8 mouse cellular contexts compared by ENCODE assay signal in the genomic region with DNA sequence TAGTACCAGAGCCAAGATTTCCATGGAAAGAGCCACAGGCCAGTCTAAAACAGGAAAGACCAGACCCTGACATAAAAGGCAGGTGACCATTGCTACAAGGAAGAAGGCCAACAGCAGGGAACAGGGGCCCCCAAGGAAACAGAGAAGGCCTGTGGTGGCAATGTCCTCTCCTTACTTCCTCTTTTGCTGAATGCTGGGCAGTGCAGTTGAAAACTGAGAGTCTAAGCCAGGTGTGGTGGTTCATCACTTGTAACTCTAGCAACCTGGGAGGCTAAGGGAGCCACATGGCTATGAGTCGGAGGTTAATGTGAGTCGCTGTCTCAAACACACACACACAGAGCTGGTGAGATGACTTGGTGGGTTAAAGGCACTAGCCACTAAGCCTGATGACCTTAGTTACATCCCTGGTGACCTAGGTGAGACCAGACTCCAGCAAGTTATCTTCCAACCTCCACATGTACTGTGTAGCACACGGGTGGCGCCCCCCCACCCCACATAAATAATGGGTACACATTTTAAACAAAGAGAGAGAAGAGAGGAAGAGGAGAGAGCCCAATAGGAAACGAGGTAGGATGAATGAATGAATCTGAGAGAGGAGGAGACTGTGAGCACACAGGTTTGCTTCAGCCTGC. TPM values are rescaled to one million over a fixed set of nuclear protein-coding genes. Genes with fewer than 3 reads are reported as not detected.
A peak's percentile ranks its signal among the peaks of the same experiment; 100 is the strongest.
DNase-seq lines count a peak whose midpoint lies in the region; ATAC-seq lines count a peak whose summit lies in the region.

No protein-coding gene starts in this region.

- H3K9me3 ChIP-seq in embryonic facial prominence, embryonic 13.5 days, result no peaks in the 10 kb centered on the region; the same call in none of the 2 replicates
- no peaks in the 10 kb centered on the region for H3K9me3 ChIP-seq in liver, embryonic 12.5 days (replicated peaks)
- no peaks in the 10 kb centered on the region for H3K9me3 ChIP-seq in neural tube, embryonic 15.5 days (replicated peaks)

- ATAC-seq in embryonic facial prominence, embryonic 13.5 days (ENCODE audit: insufficient number of reproducible peaks, insufficient read depth, low FRiP score, low TSS enrichment, low read depth), result no peak
- no peak for ATAC-seq in liver, embryonic 12.5 days
- ATAC-seq in neural tube, embryonic 15.5 days (ENCODE audit: low FRiP score), result no peak
- no peak for ATAC-seq in cerebellum, adult (ENCODE audit: insufficient number of reproducible peaks, low FRiP score, low TSS enrichment)

- H3K4me2 ChIP-seq in embryonic facial prominence, embryonic 13.5 days, result peak overlapping the region; percentile 82
- H3K4me2 ChIP-seq in liver, embryonic 12.5 days, result peak overlapping the region; percentile 77
- H3K4me2 ChIP-seq in neural tube, embryonic 15.5 days, result peak overlapping the region; percentile 74

- H3K4me1 ChIP-seq in embryonic facial prominence, embryonic 13.5 days, result peaks cover 16% of the 10 kb centered on the region
- peaks cover 38% of the 10 kb centered on the region for H3K4me1 ChIP-seq in liver, embryonic 12.5 days
- H3K4me1 ChIP-seq in neural tube, embryonic 15.5 days, result peaks cover 20% of the 10 kb centered on the region

- WGBS in embryonic facial prominence, embryonic 13.5 days, result 62% methylated on average over 5 of the region's 5 CpGs
- 24% methylated on average over 5 of the region's 5 CpGs for WGBS in liver, embryonic 12.5 days (ENCODE audit: insufficient replicate concordance)
- 72% methylated on average over 5 of the region's 5 CpGs for WGBS in neural tube, embryonic 15.5 days

- H3K27me3 ChIP-seq in embryonic facial prominence, embryonic 13.5 days, result no peaks in the 10 kb centered on the region
- H3K27me3 ChIP-seq in liver, embryonic 12.5 days (replicated peaks), result no peaks in the 10 kb centered on the region
- H3K27me3 ChIP-seq in neural tube, embryonic 15.5 days (replicated peaks), result no peaks in the 10 kb centered on the region

- H3K9ac ChIP-seq in embryonic facial prominence, embryonic 13.5 days, result peak overlapping the region; percentile 82
- peak overlapping the region; percentile 82 for H3K9ac ChIP-seq in liver, embryonic 12.5 days
- peak overlapping the region; percentile 69; the same call in 1 of the 2 replicates for H3K9ac ChIP-seq in neural tube, embryonic 15.5 days (replicated peaks)

- H3K4me3 ChIP-seq in embryonic facial prominence, embryonic 13.5 days, result peak overlapping the region; percentile 67
- H3K4me3 ChIP-seq in liver, embryonic 12.5 days, result peak overlapping the region; percentile 73
- peak overlapping the region; percentile 56 for H3K4me3 ChIP-seq in neural tube, embryonic 15.5 days (replicated peaks)

- no peak overlapping the region for H3K27ac ChIP-seq in embryonic facial prominence, embryonic 13.5 days
- H3K27ac ChIP-seq in liver, embryonic 12.5 days, result peak overlapping the region; percentile 33
- H3K27ac ChIP-seq in neural tube, embryonic 15.5 days (replicated peaks), result no peak overlapping the region

- H3K36me3 ChIP-seq in embryonic facial prominence, embryonic 13.5 days, result peaks cover 4% of the 10 kb centered on the region; the same call in 1 of the 2 replicates
- H3K36me3 ChIP-seq in liver, embryonic 12.5 days, result peaks cover 40% of the 10 kb centered on the region
- no peaks in the 10 kb centered on the region for H3K36me3 ChIP-seq in neural tube, embryonic 15.5 days

- DNase-seq in layer of hippocampus, adult 9-11 months, result peak; percentile 42
- DNase-seq in layer of hippocampus, adult 18-20 months (ENCODE audit: low spot score in 2 of 2), result no peak
- no peak for DNase-seq in urinary bladder, adult 18-20 months (ENCODE audit: low spot score in 2 of 2)
- DNase-seq in adrenal gland, postnatal 14 days, result no peak

RNA-seq across cellular contexts. Expression of a gene that starts 1.4 kb away (rescaled TPM):
- total RNA-seq in layer of hippocampus, adult 18-20 months (2021), result 10 to 100 TPM in 1 of 2 experiments, 1 to 10 TPM in 1; 9.6 to 13.0 TPM
- 38.2 and 43.4 TPM in 2 replicates for polyA plus RNA-seq in embryonic facial prominence, embryonic 13.5 days (2015; fragmentation: Nextera tagmentation; extraction: Ambion mirVana)
- 44.8 and 49.1 TPM in 2 replicates for polyA plus RNA-seq in liver, embryonic 12.5 days (2016; fragmentation: Nextera tagmentation; extraction: Ambion mirVana)
- polyA plus RNA-seq in neural tube, embryonic 15.5 days (2015; fragmentation: Nextera tagmentation; extraction: Ambion mirVana), result 37.8 and 45.4 TPM in 2 replicates
- 40.0 and 41.2 TPM in 2 replicates for total RNA-seq in adrenal gland, postnatal 14 days (2021)

RNA-seq across cellular contexts. Expression of a gene that starts 27.6 kb away (rescaled TPM):
- total RNA-seq in layer of hippocampus, adult 18-20 months (2021), result 10 to 100 TPM; 22.6 to 25.4 TPM
- 21.8 and 24.8 TPM in 2 replicates for polyA plus RNA-seq in embryonic facial prominence, embryonic 13.5 days (2015; fragmentation: Nextera tagmentation; extraction: Ambion mirVana)
- 39.1 and 41.1 TPM in 2 replicates for polyA plus RNA-seq in liver, embryonic 12.5 days (2016; fragmentation: Nextera tagmentation; extraction: Ambion mirVana)
- polyA plus RNA-seq in neural tube, embryonic 15.5 days (2015; fragmentation: Nextera tagmentation; extraction: Ambion mirVana), result 38.7 and 46.2 TPM in 2 replicates
- 131 and 168 TPM in 2 replicates for total RNA-seq in adrenal gland, postnatal 14 days (2021)

RNA-seq across cellular contexts. Expression of a gene that starts 27.6 kb away (rescaled TPM):
- 10 to 100 TPM; 37.0 to 39.3 TPM for total RNA-seq in layer of hippocampus, adult 18-20 months (2021)
- polyA plus RNA-seq in embryonic facial prominence, embryonic 13.5 days (2015; fragmentation: Nextera tagmentation; extraction: Ambion mirVana), result 44.8 and 47.1 TPM in 2 replicates
- polyA plus RNA-seq in liver, embryonic 12.5 days (2016; fragmentation: Nextera tagmentation; extraction: Ambion mirVana), result 33.9 and 34.7 TPM in 2 replicates
- 73.4 and 80.4 TPM in 2 replicates for polyA plus RNA-seq in neural tube, embryonic 15.5 days (2015; fragmentation: Nextera tagmentation; extraction: Ambion mirVana)
- total RNA-seq in adrenal gland, postnatal 14 days (2021), result 35.9 and 38.6 TPM in 2 replicates

RNA-seq across cellular contexts. Expression of a gene that starts 59.7 kb away (rescaled TPM):
- 10 to 100 TPM; 43.5 to 44.2 TPM for total RNA-seq in layer of hippocampus, adult 18-20 months (2021)
- 27.6 and 27.7 TPM in 2 replicates for polyA plus RNA-seq in embryonic facial prominence, embryonic 13.5 days (2015; fragmentation: Nextera tagmentation; extraction: Ambion mirVana)
- 29.8 and 31.2 TPM in 2 replicates for polyA plus RNA-seq in liver, embryonic 12.5 days (2016; fragmentation: Nextera tagmentation; extraction: Ambion mirVana)
- 28.9 and 30.5 TPM in 2 replicates for polyA plus RNA-seq in neural tube, embryonic 15.5 days (2015; fragmentation: Nextera tagmentation; extraction: Ambion mirVana)
- 30.1 and 31.2 TPM in 2 replicates for total RNA-seq in adrenal gland, postnatal 14 days (2021)
